ENCODE assay signal across 8 mouse cellular contexts in the genomic region with DNA sequence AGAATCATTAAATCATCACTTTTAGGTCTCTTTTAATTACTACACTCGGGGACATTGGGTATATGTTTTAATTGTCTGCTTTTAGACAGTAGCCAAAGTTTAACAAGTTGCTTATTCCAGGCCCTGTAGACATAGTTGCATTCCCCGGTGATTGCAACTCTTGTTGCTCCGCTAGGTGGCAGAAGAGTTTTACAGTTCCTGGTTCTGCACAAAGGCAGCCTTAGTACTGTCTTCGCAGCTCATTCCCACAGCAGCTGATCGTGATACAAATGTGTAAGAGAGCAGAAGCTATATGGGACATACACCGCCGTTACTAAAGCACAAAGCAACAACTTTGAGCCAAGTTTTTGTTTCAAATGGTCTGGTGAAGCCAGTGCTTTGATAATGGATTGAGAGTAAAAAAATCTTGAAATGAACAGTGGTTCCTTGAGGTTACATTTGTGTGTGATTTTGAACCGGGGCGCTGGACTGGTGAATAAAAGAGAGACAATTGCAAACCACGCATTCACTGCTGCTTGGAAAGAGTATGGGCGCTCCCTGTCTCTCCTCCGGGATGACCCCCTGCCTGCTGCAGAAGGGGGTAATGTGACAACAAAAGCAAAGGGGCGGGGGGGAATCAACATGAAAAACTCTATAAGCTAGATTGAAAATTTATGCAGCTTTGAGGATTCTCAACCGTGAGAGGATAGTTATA.
DNase-seq lines count a peak whose midpoint lies in the region; ATAC-seq and TF ChIP-seq lines count a peak whose summit lies in the region.

No protein-coding gene starts in this region.

- TF ChIP-seq CTCF in MEL (IDR thresholded peaks at IDR 0.05 in 2 of 3, conservative IDR thresholded peaks at IDR 0.05 in 1 of 3; ENCODE audit: control insufficient read depth in 1 of 3, insufficient read depth in 1 of 3, low read depth in 2 of 3, low read length in 3 of 3, poor library complexity in 1 of 3, severe bottlenecking in 1 of 3) = peak; percentile 41 to 87 (median 73)
- peak; percentile 85 for TF ChIP-seq CTCF in lung, postnatal 0 days (IDR thresholded peaks at IDR 0.05)

- peak; percentile 95 for ATAC-seq in forebrain, embryonic 14.5 days
- peak; percentile 90 for ATAC-seq in hindbrain, embryonic 11.5 days (ENCODE audit: low FRiP score)
- peak; percentile 70 for ATAC-seq in lung, postnatal 0 days

- no peak for TF ChIP-seq EP300 in MEL (IDR thresholded peaks at IDR 0.05; ENCODE audit: low read depth in 1 of 2, low read length in 2 of 2)
- no peak for TF ChIP-seq EP300 in lung, postnatal 0 days (IDR thresholded peaks at IDR 0.05)

- H3K4me1 ChIP-seq in MEL (ENCODE audit: control insufficient read depth in 1 of 2, insufficient read depth in 2 of 2, low read length in 2 of 2) = no peaks in the 10 kb centered on the region
- peaks cover 5% of the 10 kb centered on the region for H3K4me1 ChIP-seq in forebrain, embryonic 14.5 days (ENCODE audit: control insufficient read depth, insufficient read depth, low read length)
- no peaks in the 10 kb centered on the region for H3K4me1 ChIP-seq in hindbrain, embryonic 11.5 days (replicated peaks; ENCODE audit: control insufficient read depth, insufficient read depth, low read length)
- H3K4me1 ChIP-seq in lung, postnatal 0 days (ENCODE audit: insufficient read depth, low read depth, low read length) = no peaks in the 10 kb centered on the region

- H3K79me2 ChIP-seq in MEL (ENCODE audit: control insufficient read depth, insufficient read depth, low read length, poor library complexity) = no peaks in the 10 kb centered on the region

- H3K27me3 ChIP-seq in MEL (ENCODE audit: control insufficient read depth in 1 of 2, insufficient read depth in 2 of 2, low read length in 2 of 2) = no peaks in the 10 kb centered on the region
- H3K27me3 ChIP-seq in forebrain, embryonic 14.5 days (replicated peaks; ENCODE audit: control insufficient read depth, insufficient read depth, low read length) = no peaks in the 10 kb centered on the region
- H3K27me3 ChIP-seq in hindbrain, embryonic 11.5 days (ENCODE audit: control insufficient read depth, insufficient read depth, low read length) = no peaks in the 10 kb centered on the region
- no peaks in the 10 kb centered on the region for H3K27me3 ChIP-seq in lung, postnatal 0 days (replicated peaks; ENCODE audit: insufficient read depth, low read length)

- TF ChIP-seq RAD21 in MEL (IDR thresholded peaks at IDR 0.05; ENCODE audit: low read depth, low read length) = peak; percentile 99

- no peak for TF ChIP-seq POLR2A in MEL (IDR thresholded peaks at IDR 0.05; ENCODE audit: control insufficient read depth in 1 of 2, insufficient read depth in 1 of 2, low read depth in 1 of 2, low read length in 2 of 2, poor library complexity in 1 of 2)

- H3K4me2 ChIP-seq in forebrain, embryonic 14.5 days (ENCODE audit: low read length) = peak overlapping the region; percentile 45
- peak overlapping the region; percentile 28; the same call in 1 of the 2 replicates for H3K4me2 ChIP-seq in hindbrain, embryonic 11.5 days (replicated peaks; ENCODE audit: low read depth, low read length)
- H3K4me2 ChIP-seq in lung, postnatal 0 days (replicated peaks; ENCODE audit: low read depth, low read length) = peak overlapping the region; percentile 37

- H3K9me3 ChIP-seq in MEL (replicated peaks; ENCODE audit: insufficient read depth, low read length) = no peaks in the 10 kb centered on the region
- H3K9me3 ChIP-seq in forebrain, embryonic 14.5 days (replicated peaks; ENCODE audit: control insufficient read depth, low read length) = no peaks in the 10 kb centered on the region
- H3K9me3 ChIP-seq in hindbrain, embryonic 11.5 days (ENCODE audit: control insufficient read depth, low read length) = no peaks in the 10 kb centered on the region
- H3K9me3 ChIP-seq in lung, postnatal 0 days (ENCODE audit: low read length) = no peaks in the 10 kb centered on the region

- 11% methylated on average over 14 of the region's 14 CpGs for WGBS in forebrain, embryonic 14.5 days
- WGBS in hindbrain, embryonic 11.5 days = 23% methylated on average over 14 of the region's 14 CpGs
- WGBS in lung, postnatal 0 days = 27% methylated on average over 14 of the region's 14 CpGs

- no peak overlapping the region for H3K27ac ChIP-seq in MEL (ENCODE audit: control insufficient read depth, low read depth, low read length)
- no peak overlapping the region for H3K27ac ChIP-seq in forebrain, embryonic 14.5 days (ENCODE audit: low read depth, low read length)
- H3K27ac ChIP-seq in hindbrain, embryonic 11.5 days (ENCODE audit: low read depth, low read length) = no peak overlapping the region
- H3K27ac ChIP-seq in lung, postnatal 0 days (ENCODE audit: low read length) = no peak overlapping the region

- H3K36me3 ChIP-seq in MEL (ENCODE audit: control insufficient read depth in 1 of 2, insufficient read depth in 2 of 2, low read length in 2 of 2) = no peaks in the 10 kb centered on the region
- H3K36me3 ChIP-seq in forebrain, embryonic 14.5 days (ENCODE audit: control insufficient read depth, insufficient read depth, low read length) = no peaks in the 10 kb centered on the region
- no peaks in the 10 kb centered on the region for H3K36me3 ChIP-seq in hindbrain, embryonic 11.5 days (ENCODE audit: control insufficient read depth, insufficient read depth, low read length)
- H3K36me3 ChIP-seq in lung, postnatal 0 days (ENCODE audit: insufficient read depth, low read length) = no peaks in the 10 kb centered on the region

- peak overlapping the region; percentile 17; the same call in 1 of the 2 replicates for H3K9ac ChIP-seq in MEL (ENCODE audit: control insufficient read depth, low read depth, low read length, poor library complexity, severe bottlenecking)
- peak overlapping the region; percentile 59 for H3K9ac ChIP-seq in forebrain, embryonic 14.5 days (ENCODE audit: low read length)
- H3K9ac ChIP-seq in hindbrain, embryonic 11.5 days (ENCODE audit: low read depth, low read length) = 0 out of 2 replicates have a peak overlapping the region, but pooled peaks have one; percentile 19
- no peak overlapping the region for H3K9ac ChIP-seq in lung, postnatal 0 days (replicated peaks; ENCODE audit: low read depth)

- no peak overlapping the region for H3K4me3 ChIP-seq in MEL (ENCODE audit: control insufficient read depth in 1 of 2, insufficient read depth in 1 of 2, low read depth in 2 of 2, low read length in 2 of 2)
- peak overlapping the region; percentile 20 for H3K4me3 ChIP-seq in forebrain, embryonic 14.5 days (ENCODE audit: low read depth, low read length)
- H3K4me3 ChIP-seq in hindbrain, embryonic 11.5 days (ENCODE audit: low read depth, low read length) = no peak overlapping the region
- no peak overlapping the region for H3K4me3 ChIP-seq in lung, postnatal 0 days (ENCODE audit: low read depth, low read length)

- DNase-seq in MEL (ENCODE audit: low read depth, low spot score) = peak; percentile 83
- peak; percentile 51 for DNase-seq in cerebellum, adult 11 months
- peak; percentile 96 for DNase-seq in forebrain, embryonic 14.5 days (ENCODE audit: low spot score)
- peak; percentile 86 for DNase-seq in hindbrain, embryonic 11.5 days (ENCODE audit: low spot score)
- peak; percentile 69 to 90 for DNase-seq in layer of hippocampus, adult 8-10 months (ENCODE audit: low spot score in 2 of 2)
- peak; percentile 80 for DNase-seq in lung, postnatal 0 days (ENCODE audit: low spot score)
- DNase-seq in right cerebral cortex, adult 18-20 months = peak; percentile 83
- DNase-seq in spleen, adult 12 weeks (ENCODE audit: low spot score) = no peak

TF ChIP-seq in MEL, 35 proteins besides CTCF, POLR2A, EP300 and RAD21:
- TF ChIP-seq SMC3 (IDR thresholded peaks at IDR 0.05; ENCODE audit: low read depth, low read length) (peak; percentile 94), KAT2A (conservative IDR thresholded peaks at IDR 0.05; ENCODE audit: low read depth, low read length) (no peak), GATA1 (IDR thresholded peaks at IDR 0.05; ENCODE audit: low read depth, low read length) (no peak), ZC3H11A (IDR thresholded peaks at IDR 0.05; ENCODE audit: low read depth, low read length) (peak; percentile 96), TBP (IDR thresholded peaks at IDR 0.05; ENCODE audit: low read depth, low read length) (no peak)
TF ChIP-seq in MEL: peak in this region for 2.
